Mouse (Mus musculus) heart, postnatal 0 days (tissue): Measurements from ENCODE around the gene Dnmbp. TPM values are rescaled to one million over a fixed set of nuclear protein-coding genes. Genes with fewer than 3 reads are reported as not detected.

Experiments used
- ATAC-seq: fragments of 200-750 bp; cut with Nextera tagmentation; 2 replicates; pipeline ENCODE4 v1.8.0; 2017; ENCODE audit warnings: low read depth, moderate number of reproducible peaks, moderate library complexity; ENCODE audit not compliant: insufficient read depth
- DNase-seq: peaks from one replicate; pipeline ENCODE4 v3.0.0-alpha.2; 2016; ENCODE audit warnings: low spot score
- H3K27ac ChIP-seq: fragments of 300-500 bp; sonication (generic); 2 replicates; pipeline ENCODE4 v1.5.1; 2014; ENCODE audit warnings: low read depth, mild to moderate bottlenecking
- H3K27me3 ChIP-seq: fragments of 300-500 bp; sonication (generic); 2 replicates; pipeline ENCODE4 v1.6.1; 2014; ENCODE audit warnings: low read length, mixed read lengths; ENCODE audit not compliant: control insufficient read depth, insufficient read depth
- H3K36me3 ChIP-seq: fragments of 300-500 bp; sonication (generic); replicated peaks from 2 replicates; pipeline ENCODE4 v1.6.1; 2014; ENCODE audit warnings: low read length, mixed read lengths; ENCODE audit not compliant: control insufficient read depth, insufficient read depth
- H3K4me1 ChIP-seq: fragments of 300-500 bp; sonication (generic); 2 replicates; pipeline ENCODE4 v1.6.1; 2014; ENCODE audit warnings: antibody characterized with exemption; ENCODE audit not compliant: control insufficient read depth, insufficient read depth
- H3K4me2 ChIP-seq: fragments of 300-500 bp; sonication (generic); 2 replicates; pipeline ENCODE4 v1.6.1; 2014; ENCODE audit warnings: low read depth, mild to moderate bottlenecking, low read length, moderate library complexity
- H3K4me3 ChIP-seq: fragments of 300-500 bp; sonication (generic); 2 replicates; pipeline ENCODE4 v1.5.1; 2014; ENCODE audit warnings: low read depth, low read length
- H3K9ac ChIP-seq: fragments of 300-500 bp; sonication (generic); replicated peaks from 2 replicates; pipeline ENCODE4 v1.6.1; 2014; ENCODE audit warnings: low read depth, low read length, mixed read lengths
- H3K9me3 ChIP-seq: fragments of 300-500 bp; sonication (generic); replicated peaks from 2 replicates; pipeline ENCODE4 v1.6.1; 2016; ENCODE audit warnings: low read length; ENCODE audit not compliant: control insufficient read depth
- CTCF ChIP-seq: IDR thresholded peaks from 2 replicates; pipeline ENCODE4 v1.5.1; 2016; ENCODE audit warnings: antibody characterized with exemption, control low read depth, low read depth
- EP300 ChIP-seq: IDR thresholded peaks from 2 replicates; pipeline ENCODE4 v1.6.1; 2016; ENCODE audit warnings: antibody characterized with exemption, low read depth
- WGBS: fragments of 180-500 bp; shearing (Covaris S2); extraction: QIAGEN DNeasy Blood & Tissue Kit; methylation state at CpG from one replicate; pipeline ENCODE4 v1.1.7; 2014; 5-methylcytosine and 5-hydroxymethylcytosine counted together
- polyA plus RNA-seq: library from polyadenylated mRNA; unstranded; fragments of >200 nt; fragmentation: Nextera tagmentation; extraction: Ambion mirVana; gene quantifications from 2 replicates; pipeline ENCODE4 v1.2.1, GENCODE M21; 2015
- total RNA-seq: library from RNA; depleted of rRNA; stranded (reverse); fragments of >200 nt; gene quantifications from 2 replicates; pipeline ENCODE4 v1.2.3, GENCODE M21; 2014; ENCODE audit warnings: low replicate concordance

The Dnmbp gene
- total and polyA plus RNA-seq, 2 experiments from 2014 or later = 6.0 to 12.4 TPM

- no peak for DNase-seq
- no peak overlapping the region for H3K9ac ChIP-seq
- H3K4me2 ChIP-seq = no peak overlapping the region
- WGBS = 71% methylated on average over 16 of the region's 16 CpGs
- H3K4me3 ChIP-seq = no peak overlapping the region
- H3K36me3 ChIP-seq = no peaks in the 10 kb centered on the region
- H3K27ac ChIP-seq = no peak overlapping the region
- no peak for TF ChIP-seq EP300
- TF ChIP-seq CTCF = no peak
- no peaks in the 10 kb centered on the region for H3K27me3 ChIP-seq
- peaks cover 14% of the 10 kb centered on the region for H3K4me1 ChIP-seq
- H3K9me3 ChIP-seq = no peaks in the 10 kb centered on the region
- no peak for ATAC-seq
Observed at GRCm38 (mm10) chr19:43943076-43943475, 3.1 kb upstream of the Dnmbp start.

- no peaks in the 10 kb centered on the region for H3K9me3 ChIP-seq
- ATAC-seq = no peak; the same call in 1 of the 2 replicates
- WGBS = 6% methylated on average over 16 of the region's 16 CpGs
Observed at GRCm38 (mm10) chr19:43939171-43939768, 721 bp downstream of the Dnmbp start.

GRCm38 (mm10) chr19:43938355-43938754 lies 1.6 kb downstream of the Dnmbp start:
- Histone ChIP-seq H3K4me1 (peaks cover 28% of the 10 kb centered on the region), H3K4me2 (peak overlapping the region; percentile 85), H3K9ac (0 out of 2 replicates have a peak overlapping the region, but pooled peaks have one; percentile 14), H3K27ac (peak overlapping the region; percentile 30; the same call in 1 of the 2 replicates), H3K36me3 (no peaks in the 10 kb centered on the region), H3K9me3 (no peaks in the 10 kb centered on the region), H3K27me3 (no peaks in the 10 kb centered on the region), H3K4me3 (peak overlapping the region; percentile 85; the same call in 1 of the 2 replicates)
- DNase-seq = no peak
- ATAC-seq = no peak
- TF ChIP-seq CTCF (no peak), EP300 (no peak)
- WGBS = 19% methylated on average over 11 of the region's 11 CpGs

More at GRCm38 (mm10) chr19:43939171-43939768, 721 bp downstream of the Dnmbp start:
- TF ChIP-seq EP300 = no peak
- TF ChIP-seq CTCF = no peak
- peak overlapping the region; percentile 87 for H3K9ac ChIP-seq
- peak overlapping the region; percentile 85 for H3K27ac ChIP-seq
- DNase-seq = no peak
- no peaks in the 10 kb centered on the region for H3K36me3 ChIP-seq
- H3K4me1 ChIP-seq = peaks cover 28% of the 10 kb centered on the region
- peak overlapping the region; percentile 85 for H3K4me3 ChIP-seq
- peak overlapping the region; percentile 85 for H3K4me2 ChIP-seq
- H3K27me3 ChIP-seq = no peaks in the 10 kb centered on the region

GRCm38 (mm10) chr19:43930926-43931325 lies 9.1 kb downstream of the Dnmbp start:
- Histone ChIP-seq H3K27me3 (no peaks in the 10 kb centered on the region), H3K4me2 (no peak overlapping the region), H3K4me1 (peaks cover 13% of the 10 kb centered on the region), H3K36me3 (no peaks in the 10 kb centered on the region), H3K9me3 (no peaks in the 10 kb centered on the region), H3K4me3 (no peak overlapping the region), H3K27ac (no peak overlapping the region), H3K9ac (no peak overlapping the region)
- no peak for ATAC-seq
- DNase-seq = no peak
- WGBS = 88% methylated on average over 6 of the region's 6 CpGs
- TF ChIP-seq CTCF (no peak), EP300 (no peak)

GRCm38 (mm10) chr19:43930366-43930765 lies 9.6 kb downstream of the Dnmbp start:
- Histone ChIP-seq H3K36me3 (no peaks in the 10 kb centered on the region), H3K9me3 (no peaks in the 10 kb centered on the region), H3K27ac (no peak overlapping the region), H3K4me3 (no peak overlapping the region), H3K4me2 (no peak overlapping the region), H3K27me3 (no peaks in the 10 kb centered on the region), H3K9ac (no peak overlapping the region), H3K4me1 (peaks cover 12% of the 10 kb centered on the region)
- DNase-seq = no peak
- WGBS = 32% methylated on average over 7 of the region's 7 CpGs
- TF ChIP-seq CTCF = no peak
- TF ChIP-seq EP300 = no peak
- no peak for ATAC-seq

- no peaks in the 10 kb centered on the region for H3K9me3 ChIP-seq
- H3K4me1 ChIP-seq = peaks cover 12% of the 10 kb centered on the region
- no peak for ATAC-seq
- H3K4me3 ChIP-seq = no peak overlapping the region
- H3K27me3 ChIP-seq = no peaks in the 10 kb centered on the region
- no peak for DNase-seq
- no peak overlapping the region for H3K27ac ChIP-seq
- no peak overlapping the region for H3K4me2 ChIP-seq
- H3K36me3 ChIP-seq = no peaks in the 10 kb centered on the region
- H3K9ac ChIP-seq = no peak overlapping the region
- WGBS = 40% methylated on average over 11 of the region's 11 CpGs
- TF ChIP-seq CTCF = no peak
Observed at GRCm38 (mm10) chr19:43929869-43930268, 10.1 kb downstream of the Dnmbp start.
